Mouse (Mus musculus): ENCODE results near the gene Gabpb1. TPM values are rescaled to one million over a fixed set of nuclear protein-coding genes. Genes with fewer than 3 reads are reported as not detected.
"Not testable (repeated sequence)": the region's sequence is repeated elsewhere in the genome, so short reads cannot be mapped to it uniquely, and the experiment has no call there.

The Gabpb1 gene
- total RNA-seq, 2 experiments from 2014 or later = 5.6 to 6.0 TPM

DNA sequence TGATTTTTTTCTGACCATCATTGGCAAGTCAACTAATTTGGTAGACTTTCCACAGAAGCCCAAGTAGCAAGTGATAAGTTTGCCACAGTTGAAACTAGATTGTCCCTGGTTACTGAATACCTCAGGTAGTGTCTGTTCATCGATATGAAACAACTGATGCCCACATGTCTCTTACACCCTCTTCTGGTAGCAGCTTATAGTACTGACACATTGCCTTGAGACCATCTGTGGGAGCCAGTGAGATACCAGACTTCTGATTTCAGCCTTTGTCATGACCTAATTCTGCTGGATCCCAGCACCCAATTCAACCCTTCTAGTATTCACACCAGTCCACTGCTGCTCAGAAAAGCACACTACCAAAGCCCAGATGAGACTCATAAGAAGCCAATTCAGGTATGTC lies 31.4 kb downstream of the Gabpb1 start:
- no peak for DNase-seq (ENCODE audit: low spot score)

DNA sequence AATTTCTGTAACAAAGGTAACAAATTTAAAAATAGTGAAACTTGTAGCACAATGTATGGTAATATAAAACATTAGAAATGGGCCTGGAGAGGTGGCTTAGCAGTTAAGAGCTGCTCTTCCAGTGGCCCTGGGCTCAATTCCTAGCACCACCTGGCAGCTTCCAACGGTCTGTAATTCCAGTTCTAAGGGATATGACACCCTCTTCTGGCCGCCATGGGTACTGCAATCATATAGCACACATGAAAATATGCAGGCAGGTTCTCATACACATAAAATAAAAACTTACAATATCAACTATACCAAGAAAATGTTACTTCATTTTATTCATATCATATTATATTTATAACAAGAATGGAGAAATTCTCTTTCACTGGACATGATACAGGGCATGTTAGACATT lies 35.8 kb downstream of the Gabpb1 start:
- no peak for DNase-seq (ENCODE audit: low spot score)

DNA sequence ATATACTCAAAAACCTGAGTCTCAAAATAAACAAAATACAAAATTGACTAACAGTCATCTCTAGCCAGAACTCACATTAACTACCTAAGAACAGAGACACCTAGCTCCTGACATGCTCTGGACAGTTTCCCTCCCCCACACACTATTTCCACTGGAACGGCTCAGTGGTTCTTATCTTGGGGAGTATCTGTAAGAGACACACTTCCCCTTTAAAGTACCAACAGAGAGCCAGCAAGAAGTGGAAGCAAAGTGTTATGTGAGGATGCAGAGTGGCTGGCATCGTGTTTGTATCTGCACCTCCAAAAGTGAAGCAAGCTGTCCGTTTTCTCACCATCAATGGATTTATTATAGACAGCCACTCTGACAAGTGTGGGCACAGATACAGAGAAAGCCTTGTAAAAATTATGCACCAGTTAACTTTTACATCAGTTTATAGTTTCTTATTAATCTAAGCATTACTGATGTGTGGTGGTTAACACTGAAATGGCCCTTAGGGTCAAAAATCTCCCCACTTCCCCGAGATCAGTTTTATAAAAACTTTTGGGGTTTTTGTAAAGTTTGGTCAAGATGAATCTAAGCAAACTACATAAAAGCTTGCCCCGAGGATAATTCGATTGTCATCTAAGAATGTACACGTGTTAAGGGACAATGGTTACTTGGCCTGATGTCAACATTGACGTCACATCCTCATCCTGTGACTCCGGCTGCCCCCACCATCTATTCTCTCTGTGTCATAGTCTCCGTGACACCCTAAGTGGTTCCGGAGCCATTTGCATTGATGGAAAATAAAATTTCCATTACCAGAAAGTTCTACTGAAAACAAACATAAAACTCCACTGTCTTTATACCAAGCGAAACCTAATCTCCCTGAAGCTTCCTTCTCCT lies 40.0 kb downstream of the Gabpb1 start:
- DNase-seq (ENCODE audit: low spot score) = peak; percentile 6

DNA sequence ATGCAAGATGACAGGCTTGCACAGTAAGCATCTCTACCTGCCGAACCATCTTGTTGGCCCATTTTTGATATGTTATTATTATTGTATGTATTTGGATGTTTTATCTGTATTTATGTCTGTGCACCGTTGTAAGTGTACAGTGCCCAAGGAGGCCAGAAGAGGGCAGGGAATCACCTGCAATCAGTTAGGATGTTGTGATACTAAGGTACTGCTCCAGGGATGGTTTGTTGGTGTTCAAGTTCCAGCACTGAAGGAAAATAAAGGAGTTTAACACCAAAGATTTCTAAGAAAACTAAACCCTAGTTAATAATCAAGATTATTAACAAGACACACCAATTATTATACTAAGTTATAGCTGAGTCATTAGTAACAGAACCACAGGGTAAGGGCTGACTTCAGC lies 43.0 kb downstream of the Gabpb1 start:
- DNase-seq (ENCODE audit: low spot score) = no peak

DNA sequence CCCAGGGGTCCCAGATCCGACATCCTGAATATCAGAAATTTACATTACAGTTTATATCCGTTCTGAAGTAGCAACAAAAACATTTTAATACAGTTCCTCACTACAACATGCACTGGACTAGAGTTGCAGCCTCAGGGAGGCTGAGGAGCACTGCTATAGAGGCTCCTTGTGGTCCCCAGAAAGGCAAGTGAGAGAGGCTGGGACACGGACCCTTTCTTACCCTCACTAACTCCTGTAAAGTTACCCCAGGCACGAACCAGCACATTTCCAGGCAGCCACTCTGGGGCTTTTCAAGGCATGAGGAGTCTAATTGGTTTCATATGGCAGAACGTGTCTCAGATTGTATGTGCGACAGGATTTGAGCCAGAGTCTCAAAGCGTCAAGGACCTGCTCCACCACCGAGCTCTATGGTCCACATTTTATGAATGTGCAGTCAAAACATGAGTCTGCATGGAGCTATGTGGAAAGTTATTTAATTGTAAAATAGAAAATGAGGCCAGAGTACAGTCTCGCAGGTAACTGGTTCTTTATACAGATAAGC lies 47.6 kb downstream of the Gabpb1 start:
- DNase-seq (ENCODE audit: low spot score) = no peak

DNA sequence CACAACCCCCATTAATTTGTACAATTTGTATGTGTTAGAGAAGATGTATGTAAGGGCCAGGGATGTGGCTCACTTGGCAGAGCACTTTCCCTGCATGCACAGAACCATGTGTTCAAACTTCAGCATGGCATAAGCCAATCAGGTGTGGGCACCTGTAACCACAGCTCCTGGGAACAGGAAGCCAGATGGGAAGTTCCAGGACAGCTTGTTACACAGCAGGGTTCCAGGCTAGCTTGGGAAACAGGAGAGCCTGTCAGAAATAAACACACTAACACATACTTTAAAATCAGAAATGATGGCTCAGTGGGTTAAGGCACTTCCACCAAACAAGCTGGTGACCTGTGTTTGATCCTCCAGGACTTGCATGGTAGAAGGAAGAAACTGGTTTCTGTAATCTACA lies 53.0 kb downstream of the Gabpb1 start:
- DNase-seq (ENCODE audit: low spot score) = no peak

DNA sequence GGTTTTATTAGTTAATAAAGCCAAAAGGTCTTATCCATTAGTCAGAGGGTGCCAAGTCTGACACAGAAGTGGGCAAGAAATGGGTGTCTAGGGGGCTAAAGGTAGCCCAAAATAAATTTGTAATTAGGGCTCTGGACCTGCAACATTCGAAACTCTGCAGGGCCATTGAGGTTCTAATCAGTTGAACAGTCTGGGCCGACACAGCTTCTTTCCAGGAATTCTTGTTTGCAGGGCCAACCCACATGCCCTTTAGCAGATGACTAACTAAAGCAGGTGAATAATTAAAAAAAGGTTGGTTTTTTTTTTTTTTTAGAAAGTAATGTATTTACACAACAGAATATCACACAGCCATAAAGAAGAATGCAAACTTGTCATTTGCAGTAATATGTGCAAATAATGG lies 53.7 kb downstream of the Gabpb1 start:
- no peak for DNase-seq (ENCODE audit: low spot score)

DNA sequence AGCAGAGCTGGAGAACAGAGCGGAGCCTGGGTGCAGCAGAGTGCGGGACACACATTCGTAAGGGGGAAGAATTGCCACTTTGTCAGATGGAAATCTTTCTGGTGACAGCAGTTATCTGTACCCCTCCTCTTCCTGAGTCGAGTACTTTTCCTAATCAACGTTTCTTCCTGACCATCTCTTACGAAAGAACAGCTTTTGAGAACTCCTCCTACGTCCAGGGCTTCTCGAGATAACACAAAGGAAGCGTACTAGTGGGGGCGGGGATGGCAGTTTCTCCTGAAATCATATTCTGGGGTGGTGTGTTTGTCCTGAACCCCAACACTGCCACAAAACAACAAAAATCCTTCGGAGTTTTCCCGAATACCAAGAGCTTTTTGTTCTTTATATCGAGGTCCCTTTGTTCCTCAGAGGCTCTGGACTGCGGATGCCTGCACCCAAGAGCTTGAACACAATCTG lies 56.9 kb downstream of the Gabpb1 start, which contains the start of gene Hdc:
Hdc (minus strand) TSS at position 51 of the 456 bp plus-strand sequence.
- DNase-seq (ENCODE audit: low spot score) = no peak

DNA sequence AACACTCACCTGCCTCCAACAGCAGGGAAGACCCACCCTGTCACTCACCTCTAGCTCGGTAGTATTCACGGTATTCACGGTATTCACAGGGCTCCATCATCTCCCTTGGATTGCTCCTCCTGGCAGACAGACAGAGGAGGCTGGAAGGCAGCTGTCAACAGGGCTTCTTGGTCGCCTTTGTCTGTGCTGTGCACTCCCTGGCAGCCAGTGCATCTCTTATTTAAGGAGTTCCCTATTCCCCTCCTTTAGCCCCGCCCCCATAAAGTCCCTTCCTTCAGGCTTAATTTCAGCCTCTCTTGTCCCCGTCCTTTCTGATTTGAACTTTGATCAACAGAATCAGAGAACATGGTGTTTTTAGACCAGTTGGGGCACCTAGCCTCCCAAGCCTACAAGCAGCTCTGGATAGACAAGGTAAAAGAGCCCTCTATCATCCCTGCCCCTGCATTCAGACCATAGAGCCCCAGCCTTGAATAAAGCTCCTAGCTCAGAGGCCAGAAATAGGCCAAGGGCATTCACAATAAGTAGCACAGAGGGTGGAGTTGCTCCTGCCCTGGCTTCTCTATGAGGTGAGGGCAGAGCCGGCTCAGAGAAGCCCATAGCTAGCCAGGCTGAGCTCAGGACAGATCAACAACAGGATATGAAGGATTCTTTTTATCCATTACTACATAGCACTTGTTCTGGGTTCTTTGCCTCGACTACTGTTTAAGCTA lies 57.5 kb downstream of the Gabpb1 start:
- DNase-seq (ENCODE audit: low spot score) = no peak

DNA sequence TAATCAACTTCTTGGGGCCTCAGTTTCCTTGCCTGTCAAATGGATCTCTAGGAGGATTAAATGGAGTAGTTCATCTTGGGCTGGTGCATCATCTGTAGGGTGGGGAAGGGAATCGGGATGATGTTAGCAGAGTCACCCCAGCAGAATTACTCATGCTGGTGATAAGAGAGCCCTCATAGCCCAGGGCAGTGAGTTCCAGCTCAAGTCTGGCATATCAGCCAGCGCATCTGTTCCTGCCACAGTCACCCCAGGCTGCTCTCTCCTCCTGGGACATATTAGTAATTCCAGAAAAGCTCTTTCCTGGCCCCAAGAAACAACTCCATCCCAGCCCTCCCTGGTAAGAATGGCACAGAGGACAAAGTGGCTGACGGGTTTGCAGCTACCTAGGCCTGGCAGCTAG lies 60.8 kb downstream of the Gabpb1 start:
- no peak for DNase-seq (ENCODE audit: low spot score)

DNA sequence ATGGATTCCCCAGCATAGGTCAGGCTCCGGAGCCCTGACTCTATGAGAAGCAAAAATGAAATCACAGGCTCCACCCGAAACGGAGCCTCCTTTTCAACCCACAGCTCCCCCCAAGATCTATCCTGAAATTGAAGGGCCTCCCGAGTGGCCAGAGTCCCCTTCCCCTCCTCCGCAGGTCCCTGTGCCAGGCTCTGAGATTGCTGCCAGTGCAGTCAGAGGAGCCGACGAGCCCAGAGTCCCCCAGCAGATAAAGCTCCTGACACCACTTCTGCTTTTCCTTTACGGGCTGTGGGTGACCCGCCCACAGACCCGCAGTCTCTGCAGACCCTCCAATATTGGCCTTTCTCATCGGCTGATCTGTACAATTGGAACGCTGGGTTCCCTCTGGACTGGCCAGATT lies 66.5 kb downstream of the Gabpb1 start:
- DNase-seq (ENCODE audit: low spot score) = not testable (repeated sequence)

DNA sequence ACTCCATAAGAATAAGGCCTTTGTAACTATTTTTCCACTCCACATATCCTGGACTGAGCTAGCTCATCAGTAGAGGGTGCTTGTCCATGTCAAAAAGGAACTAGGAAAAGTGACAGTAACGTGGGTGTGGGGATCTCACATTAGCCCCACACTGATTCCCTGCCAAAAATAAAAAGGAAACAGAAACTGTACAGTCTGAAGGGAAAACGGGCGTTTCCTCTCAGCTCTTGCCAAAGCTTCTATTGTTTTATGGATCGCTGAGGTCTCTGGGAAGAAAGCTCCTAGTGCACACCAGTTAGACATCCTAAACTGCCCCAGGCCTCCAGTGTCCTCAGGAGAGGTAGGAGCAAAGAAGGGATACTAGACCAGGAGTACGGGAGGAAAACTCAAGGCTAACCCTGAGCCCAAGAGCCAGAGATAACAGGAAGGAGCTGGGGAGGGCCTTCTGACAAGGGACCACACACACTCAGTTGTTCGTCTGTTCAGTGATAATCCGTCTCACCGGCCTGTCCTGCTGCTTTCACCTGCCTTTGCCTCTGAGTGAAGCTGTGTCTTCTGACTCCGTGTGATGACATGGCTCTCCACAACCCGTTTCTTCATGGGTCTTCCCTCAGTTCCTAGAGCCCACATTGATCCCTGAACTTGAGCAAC lies 68.5 kb downstream of the Gabpb1 start:
- DNase-seq (ENCODE audit: low spot score) = no peak

DNA sequence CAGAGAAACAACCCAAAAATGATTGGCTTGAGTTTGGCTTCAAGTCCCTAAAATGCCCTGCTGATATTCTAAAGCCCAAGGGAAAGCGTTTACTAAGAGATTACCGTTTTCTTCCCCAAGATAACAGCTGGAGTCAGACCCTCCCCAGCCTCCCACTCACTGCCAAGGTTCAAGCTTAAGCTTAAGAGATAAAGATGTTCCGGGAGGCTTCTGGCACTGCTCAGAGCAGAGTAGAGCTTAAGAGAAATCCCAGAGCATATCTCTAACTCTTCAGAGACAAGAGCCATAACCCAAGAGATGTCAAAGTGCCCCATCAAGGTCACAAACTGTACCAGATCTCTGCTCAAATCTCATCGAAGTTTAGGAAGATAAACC lies 69.5 kb downstream of the Gabpb1 start:
- DNase-seq (ENCODE audit: low spot score) = no peak

DNA sequence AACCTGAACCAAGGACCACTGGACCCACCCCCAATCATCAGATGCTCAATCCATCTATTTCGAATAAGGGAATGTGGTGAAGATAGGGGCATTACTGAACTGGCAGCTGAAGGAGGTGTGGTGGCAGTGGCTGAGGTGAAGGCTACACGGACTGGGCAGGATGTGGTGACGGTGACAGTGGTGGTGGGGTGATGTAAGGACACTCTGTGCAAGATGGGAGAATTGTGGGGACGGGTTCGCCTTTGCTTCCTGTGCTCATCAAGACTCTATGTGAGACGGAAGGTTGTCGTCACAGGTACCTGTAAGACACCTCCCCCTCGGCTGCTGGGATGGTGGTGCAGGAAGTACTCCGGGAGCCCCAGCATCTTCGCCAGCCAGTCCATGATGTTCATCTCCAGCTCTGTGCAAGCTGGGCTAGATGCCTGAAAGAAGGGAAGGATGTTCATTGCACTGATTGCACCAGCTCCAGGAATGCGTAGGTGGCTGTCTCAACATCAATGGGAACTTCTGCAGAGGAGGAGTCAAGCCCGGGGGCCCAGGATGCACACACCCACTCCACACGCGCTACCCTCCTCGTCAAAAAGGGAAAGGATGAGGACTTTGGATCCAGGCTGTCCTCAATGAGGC lies 70.0 kb downstream of the Gabpb1 start:
- no peak for DNase-seq (ENCODE audit: low spot score)

DNA sequence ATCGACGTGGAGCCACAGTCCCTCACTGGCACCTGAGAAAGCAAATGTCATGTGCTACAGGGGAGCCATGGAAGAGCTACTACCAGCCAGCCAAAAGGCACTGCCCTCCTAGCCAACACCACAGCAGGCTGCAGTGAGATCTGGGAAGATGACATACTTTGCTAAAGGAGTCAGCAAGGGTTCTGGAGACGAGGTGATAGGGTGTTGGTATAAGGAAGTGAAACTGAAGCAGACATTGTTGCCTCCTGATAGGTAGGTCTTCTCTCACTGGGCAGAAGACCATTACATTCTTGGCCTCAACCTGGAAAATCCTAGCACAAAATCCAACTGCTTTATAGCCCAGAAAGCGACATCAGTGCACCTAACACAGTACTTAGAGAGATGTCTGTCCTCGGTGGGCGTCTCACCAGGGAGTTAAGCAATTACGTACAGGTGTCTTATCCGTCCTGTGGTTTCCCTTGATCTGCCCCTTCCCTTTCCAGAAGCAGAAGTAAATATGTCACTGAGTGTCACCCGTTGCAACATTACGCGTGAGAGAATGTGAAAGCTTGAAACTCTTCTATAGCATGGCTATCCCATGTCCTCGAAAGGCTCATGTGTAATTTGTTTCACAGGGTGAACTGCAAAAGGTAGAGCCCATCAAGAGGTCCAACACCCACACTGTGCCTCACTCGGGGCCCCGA lies 74.1 kb downstream of the Gabpb1 start:
- DNase-seq (ENCODE audit: low spot score) = no peak

DNA sequence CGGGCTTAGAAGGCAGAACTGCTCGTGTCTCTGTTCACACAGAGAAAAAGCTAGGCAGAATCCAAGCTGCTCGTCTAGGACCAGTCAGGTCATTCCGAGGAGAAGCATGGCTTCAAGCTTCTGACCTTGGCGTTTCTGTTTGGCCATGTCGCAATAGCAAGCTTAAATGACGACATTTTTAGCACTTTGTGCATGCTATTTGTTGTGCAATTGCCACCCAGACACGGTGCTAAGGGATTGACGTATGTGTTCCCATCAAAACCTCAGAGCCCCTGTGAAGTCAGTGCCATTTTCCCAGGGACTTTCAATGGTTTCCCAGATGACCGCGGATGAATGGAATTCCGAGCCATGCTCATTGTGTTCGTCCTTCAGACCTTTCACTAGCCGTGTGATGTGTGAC lies 75.6 kb downstream of the Gabpb1 start:
- no peak for DNase-seq (ENCODE audit: low spot score)

DNA sequence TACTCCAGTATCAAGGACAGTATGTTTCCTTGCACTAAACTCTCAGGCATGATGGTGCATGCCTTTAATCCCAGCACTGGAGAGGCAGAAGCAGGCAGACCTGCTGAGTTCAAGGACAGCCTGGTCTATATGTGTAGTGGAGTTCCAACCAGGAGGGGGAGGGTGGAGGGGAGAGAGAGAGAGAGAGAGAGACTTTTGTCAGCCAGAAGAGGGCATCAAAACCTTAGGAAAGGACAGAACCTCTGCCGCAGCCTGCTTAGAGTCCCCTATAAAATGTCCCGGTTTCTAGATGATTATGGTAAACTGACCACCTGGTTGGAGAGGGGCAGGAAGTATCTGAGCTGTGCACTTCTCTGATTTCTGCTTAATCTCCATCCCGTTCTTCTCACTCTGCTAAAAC lies 77.1 kb downstream of the Gabpb1 start:
- no peak for DNase-seq (ENCODE audit: low spot score)

DNA sequence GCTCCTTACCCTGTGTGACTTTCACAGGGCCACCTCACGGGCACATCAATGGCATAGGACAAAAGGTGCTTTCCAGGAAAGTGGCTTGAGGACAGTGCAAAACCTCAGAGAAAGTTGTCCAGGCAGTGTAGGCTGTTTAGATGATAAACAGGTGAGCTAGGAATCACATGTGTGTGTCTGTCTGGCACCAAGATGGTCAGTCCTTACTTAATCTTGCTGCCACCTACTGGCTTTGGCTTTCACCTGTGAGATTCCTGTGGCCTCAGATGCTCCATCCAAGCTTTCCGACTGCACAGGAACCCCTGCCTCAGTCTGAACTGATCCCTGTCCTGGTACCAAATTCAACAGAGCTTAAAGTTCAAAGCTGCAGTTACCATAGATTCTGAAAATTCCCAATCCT lies 77.8 kb downstream of the Gabpb1 start:
- DNase-seq (ENCODE audit: low spot score) = no peak

DNA sequence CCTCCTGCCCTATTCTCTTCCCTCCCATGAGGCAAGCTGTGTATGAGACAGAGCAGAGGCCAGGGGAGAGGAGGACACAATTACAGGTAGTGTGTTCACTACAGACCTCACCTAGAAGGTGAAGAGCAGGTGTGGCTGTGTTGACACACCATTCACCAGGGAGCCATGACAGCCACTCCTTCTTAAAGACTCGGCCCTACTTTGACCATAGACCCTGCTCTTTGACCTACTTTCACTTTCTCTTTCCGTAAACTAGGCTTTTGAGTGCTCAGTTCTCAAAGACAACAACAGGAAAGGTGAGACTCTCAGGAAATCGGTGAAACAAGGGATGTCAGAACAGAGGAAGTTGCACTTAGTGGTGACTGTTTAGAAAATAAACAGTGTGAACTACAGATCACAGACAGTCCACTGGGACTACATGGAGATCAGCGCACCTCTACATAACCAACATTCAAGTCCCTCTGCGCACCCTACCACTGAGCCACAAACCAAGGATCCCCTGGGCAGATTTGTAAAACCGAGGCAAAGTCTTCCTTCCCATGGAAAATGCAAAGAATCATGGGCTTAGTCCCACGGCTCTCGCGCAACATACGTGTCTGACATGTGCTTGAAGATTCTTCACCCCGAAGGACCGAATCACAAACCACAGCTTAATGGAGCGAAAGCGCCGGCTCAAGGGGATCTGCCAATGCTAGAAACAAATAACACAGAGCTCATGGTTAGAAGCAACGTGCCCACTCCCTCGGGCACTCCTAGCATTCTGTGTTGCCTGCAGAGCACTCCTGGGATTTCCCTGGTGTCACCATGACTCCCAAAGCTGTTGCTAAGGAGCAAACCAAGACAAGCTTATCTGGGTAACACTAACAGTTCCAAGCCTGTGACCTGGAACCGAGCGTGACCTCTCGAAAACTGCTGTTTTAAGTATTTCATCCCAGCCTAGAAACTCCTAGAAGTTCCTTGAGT lies 78.6 kb downstream of the Gabpb1 start:
- no peak for DNase-seq (ENCODE audit: low spot score)
